Mouse (Mus musculus): Measurements from ENCODE around the gene Rai1.

DNA sequence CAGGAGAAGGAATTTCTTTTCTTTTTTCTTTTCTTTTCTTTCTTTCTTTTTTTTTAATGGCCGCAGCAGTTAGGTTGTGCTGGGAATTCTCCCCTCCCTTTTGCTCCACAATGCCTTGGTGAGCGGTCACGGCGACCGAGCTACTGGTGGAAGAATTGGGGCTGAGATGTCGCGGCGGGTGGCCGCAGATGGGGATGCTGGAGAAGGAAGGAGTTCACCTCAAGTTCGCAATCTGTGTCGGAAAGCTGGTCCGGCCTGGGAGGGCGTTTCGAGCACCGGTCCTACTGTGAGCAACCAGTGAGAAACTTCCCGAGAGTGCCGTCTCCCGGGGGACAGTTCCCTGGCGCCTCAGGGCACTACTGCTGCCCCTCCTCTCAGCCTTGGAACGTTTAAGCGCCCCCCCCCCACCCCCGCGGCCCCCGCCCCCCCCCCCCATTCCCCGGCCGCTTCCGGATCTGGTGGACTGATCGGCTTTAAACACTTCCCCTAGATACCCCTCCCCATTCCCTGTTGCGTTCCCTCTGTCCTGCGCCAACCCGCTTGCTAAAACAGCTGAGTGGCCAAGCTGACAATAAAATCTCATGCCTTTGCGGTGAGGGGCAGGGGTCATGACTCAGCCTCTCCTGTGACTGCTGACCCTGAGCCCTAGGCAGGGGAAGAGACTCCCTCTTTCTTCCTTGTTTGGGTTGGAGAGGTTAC lies 35.9 kb downstream of the Rai1 start:
- TF ChIP-seq CTCF (IDR thresholded peaks at IDR 0.05 in 2 of 3, conservative IDR thresholded peaks at IDR 0.05 in 1 of 3; ENCODE audit: control insufficient read depth in 1 of 3, insufficient read depth in 1 of 3, low read depth in 2 of 3, low read length in 3 of 3, poor library complexity in 1 of 3, severe bottlenecking in 1 of 3) (no peak), CHD2 (IDR thresholded peaks at IDR 0.05; ENCODE audit: low read length) (no peak)

Measured in MEL (cell line).